22 mouse cellular contexts compared by ENCODE assay signal in the genomic region with DNA sequence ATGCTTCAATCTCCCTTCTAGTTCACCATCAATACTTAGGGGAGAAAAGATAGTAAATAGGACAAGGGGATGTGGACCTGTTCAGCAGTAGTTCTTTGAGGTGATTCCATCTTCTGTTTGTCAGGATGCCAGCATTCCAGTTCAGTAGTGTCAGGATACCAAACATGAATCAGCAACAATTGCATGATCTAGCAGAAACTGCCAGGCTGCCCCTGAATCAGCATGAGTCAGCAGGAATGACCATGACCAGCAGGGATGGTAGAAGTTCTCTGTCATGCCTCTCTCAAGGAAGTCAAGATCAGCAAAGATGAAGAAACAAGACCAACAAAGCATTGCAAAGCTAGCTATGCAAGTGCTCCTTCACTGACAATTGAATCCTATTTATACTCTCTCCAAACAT.
A peak's percentile ranks its signal among the peaks of the same experiment; 100 is the strongest.
DNase-seq lines count a peak whose midpoint lies in the region; ATAC-seq and TF ChIP-seq lines count a peak whose summit lies in the region.
"Had no signal": no experiment of that assay in that cellular context is flagged by ENCODE, and none has a peak within 500 bp of the region (broad histone marks: within the 10 kb centered on the region; RNA-seq: fewer than 3 reads in every experiment).

No protein-coding gene starts in this region.

- no peaks in the 10 kb centered on the region for H3K27me3 ChIP-seq in CH12.LX (replicated peaks)
- H3K27me3 ChIP-seq: embryonic facial prominence, embryonic 13.5 days; forebrain, embryonic 12.5 days; heart, embryonic 12.5 days; hindbrain, embryonic 15.5 days; Patski had no signal

- no peak overlapping the region for H3K4me3 ChIP-seq in CH12.LX (replicated peaks in 1 of 3; ENCODE audit: low read depth in 2 of 3, low read length in 2 of 3, poor library complexity in 1 of 3)
- H3K4me3 ChIP-seq: embryonic facial prominence, embryonic 13.5 days; forebrain, embryonic 12.5 days; heart, adult 2 months; heart, embryonic 12.5 days; hindbrain, embryonic 15.5 days had no signal

- no peaks in the 10 kb centered on the region for H3K9me3 ChIP-seq in CH12.LX (replicated peaks; ENCODE audit: low read length)
- H3K9me3 ChIP-seq: embryonic facial prominence, embryonic 13.5 days; forebrain, embryonic 12.5 days; heart, embryonic 12.5 days; hindbrain, embryonic 15.5 days had no signal

- dilution Hi-C loops in CH12.LX (cut with MboI; ENCODE audit: extremely low pct_ligation_motif_present, extremely low pct_unique_long_range_greater_than_20kb, low sequenced_read_pairs), result no loop called here

- in situ Hi-C loops in CH12.LX (cut with MboI; ENCODE audit: low pct_ligation_motif_present, low pct_unique_long_range_greater_than_20kb, low sequenced_read_pairs), result loop anchor here (25.0 kb wide), 1 partner anchor 483 kb away; no protein-coding TSS in a partner anchor

- TF ChIP-seq EP300 in CH12.LX (IDR thresholded peaks at IDR 0.05; ENCODE audit: low read length), result no peak

- H3K27ac ChIP-seq in CH12.LX (ENCODE audit: insufficient read depth, low read depth), result no peak overlapping the region
- H3K27ac ChIP-seq: embryonic facial prominence, embryonic 13.5 days; forebrain, embryonic 12.5 days; heart, adult 2 months; hindbrain, embryonic 15.5 days had no signal

- H3K79me2 ChIP-seq in CH12.LX (replicated peaks; ENCODE audit: control insufficient read depth, extremely low read depth, insufficient read depth, poor library complexity, severe bottlenecking), result no peaks in the 10 kb centered on the region

- TF ChIP-seq POLR2A in CH12.LX (IDR thresholded peaks at IDR 0.05; ENCODE audit: low read depth, low read length), result no peak

- no peaks in the 10 kb centered on the region for H3K36me3 ChIP-seq in CH12.LX (replicated peaks in 1 of 2; ENCODE audit: control insufficient read depth in 1 of 2, insufficient read depth in 1 of 2, low read length in 1 of 2)
- H3K36me3 ChIP-seq: embryonic facial prominence, embryonic 13.5 days; forebrain, embryonic 12.5 days; G1E; heart, embryonic 12.5 days; hindbrain, embryonic 15.5 days had no signal

- H3K9ac ChIP-seq in CH12.LX (ENCODE audit: insufficient read depth, low read depth), result no peak overlapping the region
- H3K9ac ChIP-seq: embryonic facial prominence, embryonic 13.5 days; forebrain, embryonic 12.5 days; forebrain, postnatal 0 days; heart, embryonic 12.5 days; hindbrain, embryonic 15.5 days had no signal

- no peak for TF ChIP-seq RAD21 in CH12.LX (IDR thresholded peaks at IDR 0.05; ENCODE audit: low read depth, low read length)

- TF ChIP-seq CTCF in CH12.LX (conservative IDR thresholded peaks at IDR 0.05 in 1 of 2, IDR thresholded peaks at IDR 0.05 in 1 of 2; ENCODE audit: low read depth in 2 of 2, low read length in 2 of 2), result no peak

- H3K4me1 ChIP-seq in CH12.LX (ENCODE audit: control insufficient read depth in 1 of 2, insufficient read depth in 2 of 2), result peaks cover 0 to 10% of the 10 kb centered on the region in 2 experiments; a peak in 2 of 4 replicates
- H3K4me1 ChIP-seq: embryonic facial prominence, embryonic 13.5 days; forebrain, embryonic 12.5 days; heart, embryonic 12.5 days; hindbrain, embryonic 15.5 days had no signal

- no peak for ATAC-seq in CD4-positive, CD25-positive, alpha-beta regulatory T cell, adult 4 months
- no peak for ATAC-seq in megakaryocyte, adult 5-6 weeks (ENCODE audit: poor library complexity, severe bottlenecking)
- ATAC-seq: activated CD4-positive, CD25-positive, alpha-beta regulatory T cell, adult 4 months; forebrain, postnatal 0 days; intestine, embryonic 16.5 days; Patski had no signal

- no peak overlapping the region for H3K4me2 ChIP-seq in CH12.LX (ENCODE audit: insufficient read depth, low read depth, poor library complexity, severe bottlenecking)
- H3K4me2 ChIP-seq: embryonic facial prominence, embryonic 13.5 days; forebrain, embryonic 12.5 days; heart, embryonic 12.5 days; hindbrain, embryonic 15.5 days had no signal

- DNase-seq in CH12.LX (ENCODE audit: extremely low read depth) (no peak), NIH3T3 (ENCODE audit: low read depth) (peak; percentile 69)
- peak; percentile 20 for DNase-seq in adrenal gland, postnatal 10 days
- DNase-seq in urinary bladder, adult 2 months (ENCODE audit: low spot score), result no peak
- DNase-seq in heart, adult 8-10 months (ENCODE audit: low spot score), result no peak
- DNase-seq: cerebellum, adult 18-20 months; cerebellum, adult 9-11 months; cerebellum, postnatal 36 days; forebrain, postnatal 0 days; gastrocnemius, postnatal 14 days; heart, adult 2 months; kidney, adult 8-10 months had no signal

TF ChIP-seq in CH12.LX, 34 proteins besides CTCF, POLR2A, EP300 and RAD21:
- TF ChIP-seq MAFK (IDR thresholded peaks at IDR 0.05; ENCODE audit: insufficient replicate concordance, low read length) (0 out of 2 replicates have a peak, but pooled peaks have one; percentile 19), USF2 (conservative IDR thresholded peaks at IDR 0.05; ENCODE audit: low read depth, low read length) (no peak)

Comparison
In these comparisons a context has a peak if more than half of its experiments do, and no peak if none do; other contexts are left out.
1. DNase-seq: peak in NIH3T3 (single experiment) and adrenal gland, postnatal 10 days (single experiment); none in CH12.LX (single experiment), urinary bladder, adult 2 months (single experiment) and heart, adult 8-10 months (single experiment).